Mouse (Mus musculus): ENCODE measurements around the gene Sspo. TPM values are rescaled to one million over a fixed set of nuclear protein-coding genes. Genes with fewer than 3 reads are reported as not detected.
"Not testable (repeated sequence)": the region's sequence is repeated elsewhere in the genome, so short reads cannot be mapped to it uniquely, and the experiment has no call there.

The Sspo gene
- total and polyA plus RNA-seq, 3 experiments, result under 0.01 TPM; not detected in 2

DNA sequence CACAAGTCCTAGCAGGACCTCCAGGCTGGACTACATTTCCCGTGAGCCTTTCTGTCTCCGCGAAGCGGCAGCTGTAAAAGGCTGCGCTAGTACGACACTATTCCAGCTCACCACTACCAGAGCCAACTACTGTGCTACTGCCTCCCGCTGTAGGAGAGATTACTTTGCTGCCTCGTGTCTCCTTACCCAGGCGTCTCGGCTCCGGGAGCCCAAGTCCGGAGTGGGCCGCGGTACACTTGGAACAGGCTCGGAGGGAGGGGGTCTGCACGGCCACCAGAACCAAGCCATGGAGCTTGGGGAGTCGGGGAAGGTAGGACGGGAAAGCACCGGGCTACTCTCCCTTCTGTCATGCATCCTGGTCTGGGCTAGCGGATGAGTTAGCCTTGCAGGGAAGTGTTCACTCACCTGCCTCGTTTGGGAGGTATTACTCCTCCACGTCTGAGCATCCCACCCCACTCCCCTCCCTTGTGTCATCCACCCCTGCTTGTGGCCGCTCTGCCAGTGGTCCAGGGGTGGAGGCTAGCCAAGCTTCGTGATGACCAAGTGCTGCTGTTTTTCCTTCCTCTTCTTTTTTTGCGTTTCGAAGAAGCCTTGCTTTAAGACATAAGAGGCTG, 56.3 kb downstream of the Sspo start:
- no peak for ATAC-seq (ENCODE audit: extremely low read depth, insufficient number of reproducible peaks, low FRiP score, poor library complexity, severe bottlenecking)

DNA sequence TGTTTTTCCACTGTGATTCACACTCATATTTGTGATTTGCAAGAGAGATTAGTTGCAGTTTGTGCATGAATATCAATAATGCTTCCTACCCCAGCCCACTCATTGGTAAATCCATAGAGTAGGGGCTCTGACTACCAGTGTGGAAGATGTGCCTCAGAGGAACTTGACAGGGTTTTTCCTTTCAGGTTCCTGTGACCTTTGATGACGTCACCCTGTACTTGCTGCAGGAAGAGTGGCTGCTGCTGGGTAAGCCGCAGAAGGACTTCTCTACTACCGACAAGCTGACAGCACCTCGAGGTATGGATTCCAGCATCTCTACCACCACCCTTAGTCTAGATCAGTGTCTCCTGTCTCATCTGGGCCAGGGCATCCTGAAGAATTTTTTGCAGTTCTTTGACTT, 60.1 kb downstream of the Sspo start:
- H3K4me1 ChIP-seq (ENCODE audit: insufficient read depth, low read depth, low read length), result no peaks in the 10 kb centered on the region
- ATAC-seq (ENCODE audit: extremely low read depth, insufficient number of reproducible peaks, low FRiP score, poor library complexity, severe bottlenecking) (no peak), DNase-seq (ENCODE audit: low spot score) (no peak)
- TF ChIP-seq POLR2AphosphoS5 (IDR thresholded peaks at IDR 0.05; ENCODE audit: insufficient replicate concordance, low read depth, low read length), result no peak
- TF ChIP-seq GATA2 (IDR thresholded peaks at IDR 0.05; ENCODE audit: borderline replicate concordance, low read depth, low read length), result no peak
- no peak for TF ChIP-seq CTCF (IDR thresholded peaks at IDR 0.05; ENCODE audit: low read depth, low read length)
- TF ChIP-seq GATA1 (IDR thresholded peaks at IDR 0.05; ENCODE audit: borderline replicate concordance, low read length), result no peak
- TF ChIP-seq TAL1 (conservative IDR thresholded peaks at IDR 0.05; ENCODE audit: low read depth, low read length), result no peak
- H3K36me3 ChIP-seq (replicated peaks), result no peaks in the 10 kb centered on the region
- peaks cover 5% of the 10 kb centered on the region; the same call in 1 of the 2 replicates for H3K27me3 ChIP-seq (ENCODE audit: insufficient read depth, low read length)
- no peak overlapping the region for H3K4me3 ChIP-seq (ENCODE audit: low read depth, low read length)
- no peaks in the 10 kb centered on the region for H3K9me3 ChIP-seq (replicated peaks)

More for the DNA sequence above, 56.3 kb downstream of the Sspo start:
- DNase-seq (ENCODE audit: low spot score), result no peak
- peaks cover 5% of the 10 kb centered on the region; the same call in 1 of the 2 replicates for H3K27me3 ChIP-seq (ENCODE audit: insufficient read depth, low read length)
- no peaks in the 10 kb centered on the region for H3K4me1 ChIP-seq (ENCODE audit: insufficient read depth, low read depth, low read length)
- H3K36me3 ChIP-seq (replicated peaks), result no peaks in the 10 kb centered on the region
- H3K9me3 ChIP-seq (replicated peaks), result no peaks in the 10 kb centered on the region
- peak overlapping the region; percentile 50 for H3K4me3 ChIP-seq (ENCODE audit: low read depth, low read length)
- TF ChIP-seq POLR2AphosphoS5 (IDR thresholded peaks at IDR 0.05; ENCODE audit: insufficient replicate concordance, low read depth, low read length), result no peak

DNA sequence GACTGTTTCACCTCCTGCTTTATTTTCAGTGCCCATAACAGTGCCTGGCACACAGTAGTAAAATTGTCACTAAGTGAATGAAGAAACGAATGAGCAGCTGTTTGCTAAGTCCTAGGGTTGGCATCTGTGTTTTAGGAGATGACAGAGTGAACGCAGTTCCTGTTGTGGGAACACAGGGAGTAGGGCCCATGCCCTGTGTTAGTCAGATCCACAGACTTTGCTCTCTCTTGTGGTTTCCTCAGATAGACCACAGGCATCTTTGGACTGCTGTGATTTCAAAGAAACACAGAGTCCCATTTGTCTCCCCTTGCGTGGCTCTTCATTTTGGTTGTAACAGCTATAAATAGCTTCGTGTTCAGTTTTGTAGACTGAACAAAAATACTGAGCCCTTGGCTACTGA, 62.4 kb downstream of the Sspo start:
- TF ChIP-seq POLR2AphosphoS5 (IDR thresholded peaks at IDR 0.05; ENCODE audit: insufficient replicate concordance, low read depth, low read length) (no peak), TAL1 (conservative IDR thresholded peaks at IDR 0.05; ENCODE audit: low read depth, low read length) (no peak), GATA2 (IDR thresholded peaks at IDR 0.05; ENCODE audit: borderline replicate concordance, low read depth, low read length) (no peak), GATA1 (IDR thresholded peaks at IDR 0.05; ENCODE audit: borderline replicate concordance, low read length) (no peak), CTCF (IDR thresholded peaks at IDR 0.05; ENCODE audit: low read depth, low read length) (no peak)
- ATAC-seq (ENCODE audit: extremely low read depth, insufficient number of reproducible peaks, low FRiP score, poor library complexity, severe bottlenecking), result no peak
- no peak for DNase-seq (ENCODE audit: low spot score)
- H3K4me1 ChIP-seq (ENCODE audit: insufficient read depth, low read depth, low read length), result no peaks in the 10 kb centered on the region
- H3K4me3 ChIP-seq (ENCODE audit: low read depth, low read length), result no peak overlapping the region
- no peaks in the 10 kb centered on the region; the same call in 1 of the 2 replicates for H3K27me3 ChIP-seq (ENCODE audit: insufficient read depth, low read length)
- H3K36me3 ChIP-seq (replicated peaks), result no peaks in the 10 kb centered on the region
- H3K9me3 ChIP-seq (replicated peaks), result no peaks in the 10 kb centered on the region

DNA sequence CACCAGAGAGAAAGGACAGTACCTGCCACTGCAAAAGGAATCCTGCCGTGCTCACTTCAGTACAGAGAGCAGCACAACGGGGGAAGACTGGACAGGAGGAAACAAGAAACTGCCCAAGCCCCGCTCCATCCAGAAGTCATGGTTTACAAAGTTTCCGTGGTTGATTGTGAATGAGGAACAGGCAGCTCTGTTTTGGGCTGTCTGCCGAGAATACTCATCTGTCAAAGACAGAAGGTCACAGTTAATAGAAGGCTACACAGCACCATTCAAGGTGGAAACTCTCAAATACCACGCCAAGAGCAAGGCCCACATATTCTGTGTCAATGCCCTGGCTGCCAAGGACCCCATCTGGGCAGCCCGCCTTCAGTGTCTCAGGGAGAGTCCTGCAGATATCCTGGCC, 63.8 kb downstream of the Sspo start:
- Histone ChIP-seq H3K9me3 (replicated peaks) (no peaks in the 10 kb centered on the region), H3K27me3 (ENCODE audit: insufficient read depth, low read length) (no peaks in the 10 kb centered on the region; the same call in 1 of the 2 replicates), H3K36me3 (replicated peaks) (no peaks in the 10 kb centered on the region), H3K4me3 (ENCODE audit: low read depth, low read length) (no peak overlapping the region), H3K4me1 (ENCODE audit: insufficient read depth, low read depth, low read length) (no peaks in the 10 kb centered on the region)
- no peak for DNase-seq (ENCODE audit: low spot score)
- TF ChIP-seq TAL1 (conservative IDR thresholded peaks at IDR 0.05; ENCODE audit: low read depth, low read length), result no peak
- no peak for TF ChIP-seq GATA2 (IDR thresholded peaks at IDR 0.05; ENCODE audit: borderline replicate concordance, low read depth, low read length)
- TF ChIP-seq GATA1 (IDR thresholded peaks at IDR 0.05; ENCODE audit: borderline replicate concordance, low read length), result no peak
- TF ChIP-seq POLR2AphosphoS5 (IDR thresholded peaks at IDR 0.05; ENCODE audit: insufficient replicate concordance, low read depth, low read length), result no peak
- no peak for TF ChIP-seq CTCF (IDR thresholded peaks at IDR 0.05; ENCODE audit: low read depth, low read length)
- no peak for ATAC-seq (ENCODE audit: extremely low read depth, insufficient number of reproducible peaks, low FRiP score, poor library complexity, severe bottlenecking)

DNA sequence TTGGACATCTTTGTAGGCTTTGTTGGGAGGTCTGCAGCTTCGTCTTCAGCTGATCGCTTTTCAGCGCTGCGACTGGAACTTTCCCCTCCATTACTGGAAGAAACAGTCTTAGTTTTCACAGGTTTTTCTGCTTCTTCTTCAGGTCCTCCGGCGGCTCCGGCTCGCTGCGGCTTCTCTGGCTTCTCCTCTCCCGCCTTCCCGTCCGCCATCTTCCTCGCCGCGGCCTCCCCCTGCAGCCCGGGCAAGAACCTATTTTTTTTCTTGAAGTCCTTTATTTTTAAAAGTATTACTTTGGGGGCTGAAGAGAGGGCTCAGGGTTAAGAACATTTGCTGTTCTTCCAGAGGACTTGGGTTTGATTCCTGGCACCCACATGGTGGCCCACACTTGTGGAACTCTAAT, 76.9 kb downstream of the Sspo start:
- not testable (repeated sequence) for H3K36me3 ChIP-seq (replicated peaks); ATAC-seq (ENCODE audit: extremely low read depth, insufficient number of reproducible peaks, low FRiP score, poor library complexity, severe bottlenecking); H3K4me3 ChIP-seq (ENCODE audit: low read depth, low read length)

DNA sequence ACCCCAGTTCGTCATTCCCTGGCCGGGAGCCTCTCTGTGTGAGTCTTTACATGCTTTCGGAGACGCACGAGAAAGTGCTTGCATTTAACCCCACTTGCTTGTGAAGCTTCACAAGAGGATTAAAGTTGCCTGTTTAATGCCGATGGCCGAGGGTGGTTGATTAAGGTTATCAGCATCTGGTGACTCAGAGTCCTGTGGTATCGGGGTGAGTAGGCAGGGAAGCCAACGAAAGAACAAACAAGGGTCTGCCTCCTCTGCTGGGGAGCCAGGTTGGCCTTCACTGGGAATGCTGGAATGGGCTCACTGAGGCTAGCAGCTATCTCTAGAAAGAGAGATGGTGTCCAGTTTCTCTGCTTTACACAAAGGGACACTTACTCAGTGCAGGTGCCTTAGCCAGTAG, 79.9 kb downstream of the Sspo start:
- Histone ChIP-seq H3K36me3 (replicated peaks) (no peaks in the 10 kb centered on the region), H3K9me3 (replicated peaks) (no peaks in the 10 kb centered on the region), H3K4me1 (ENCODE audit: insufficient read depth, low read depth, low read length) (no peaks in the 10 kb centered on the region), H3K4me3 (ENCODE audit: low read depth, low read length) (no peak overlapping the region), H3K27me3 (ENCODE audit: insufficient read depth, low read length) (no peaks in the 10 kb centered on the region)
- ATAC-seq (ENCODE audit: extremely low read depth, insufficient number of reproducible peaks, low FRiP score, poor library complexity, severe bottlenecking) (no peak), DNase-seq (ENCODE audit: low spot score) (no peak)
- TF ChIP-seq GATA2 (IDR thresholded peaks at IDR 0.05; ENCODE audit: borderline replicate concordance, low read depth, low read length) (no peak), POLR2AphosphoS5 (IDR thresholded peaks at IDR 0.05; ENCODE audit: insufficient replicate concordance, low read depth, low read length) (no peak), TAL1 (conservative IDR thresholded peaks at IDR 0.05; ENCODE audit: low read depth, low read length) (no peak), GATA1 (IDR thresholded peaks at IDR 0.05; ENCODE audit: borderline replicate concordance, low read length) (no peak), CTCF (IDR thresholded peaks at IDR 0.05; ENCODE audit: low read depth, low read length) (no peak)

More for the DNA sequence above, 76.9 kb downstream of the Sspo start:
- H3K4me1 ChIP-seq (ENCODE audit: insufficient read depth, low read depth, low read length); H3K27me3 ChIP-seq (ENCODE audit: insufficient read depth, low read length); DNase-seq (ENCODE audit: low spot score); H3K9me3 ChIP-seq (replicated peaks): not testable (repeated sequence)

DNA sequence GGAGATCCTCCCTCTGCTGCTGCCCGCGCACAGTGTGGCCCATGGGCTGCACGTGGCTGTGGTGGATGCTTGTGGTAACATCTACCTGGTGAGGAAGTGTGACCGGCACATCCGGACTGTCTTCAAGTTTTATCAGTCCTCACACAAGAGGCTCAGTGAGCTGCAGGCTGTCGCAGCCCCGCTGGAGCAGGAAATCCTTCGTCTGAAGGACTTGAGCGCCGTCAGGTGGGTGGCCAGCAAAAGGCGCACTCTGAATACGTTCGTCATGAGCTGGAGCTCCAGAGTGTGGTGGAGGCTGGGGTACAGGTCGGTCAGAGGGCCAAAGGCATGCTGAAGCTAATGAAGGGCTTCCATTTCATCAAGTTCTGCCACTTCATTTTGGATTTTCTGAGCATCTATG, 81.2 kb downstream of the Sspo start:
- H3K4me1 ChIP-seq (ENCODE audit: insufficient read depth, low read depth, low read length), result no peaks in the 10 kb centered on the region
- no peaks in the 10 kb centered on the region for H3K27me3 ChIP-seq (ENCODE audit: insufficient read depth, low read length)
- no peak for DNase-seq (ENCODE audit: low spot score)
- H3K36me3 ChIP-seq (replicated peaks), result no peaks in the 10 kb centered on the region
- ATAC-seq (ENCODE audit: extremely low read depth, insufficient number of reproducible peaks, low FRiP score, poor library complexity, severe bottlenecking), result no peak
- no peak for TF ChIP-seq GATA2 (IDR thresholded peaks at IDR 0.05; ENCODE audit: borderline replicate concordance, low read depth, low read length)
- TF ChIP-seq CTCF (IDR thresholded peaks at IDR 0.05; ENCODE audit: low read depth, low read length), result no peak
- TF ChIP-seq GATA1 (IDR thresholded peaks at IDR 0.05; ENCODE audit: borderline replicate concordance, low read length), result no peak
- no peak for TF ChIP-seq TAL1 (conservative IDR thresholded peaks at IDR 0.05; ENCODE audit: low read depth, low read length)
- no peak for TF ChIP-seq POLR2AphosphoS5 (IDR thresholded peaks at IDR 0.05; ENCODE audit: insufficient replicate concordance, low read depth, low read length)
- no peak overlapping the region for H3K4me3 ChIP-seq (ENCODE audit: low read depth, low read length)
- H3K9me3 ChIP-seq (replicated peaks), result no peaks in the 10 kb centered on the region

Data from G1E (cell line).